Mouse (Mus musculus) MEL (cell line): Measurements from ENCODE around the gene Jmjd7. TPM values are rescaled to one million over a fixed set of nuclear protein-coding genes. Genes with fewer than 3 reads are reported as not detected.

Experiments
- DNase-seq: peaks from one replicate; pipeline ENCODE4 v3.0.0; 2011; ENCODE audit warnings: low read depth, low spot score
- H3K27ac ChIP-seq: 2 replicates; pipeline ENCODE4 v1.5.1; 2012; ENCODE audit warnings: low read depth, mild to moderate bottlenecking, control low read depth, low read length, moderate library complexity; ENCODE audit not compliant: control insufficient read depth
- H3K27me3 ChIP-seq, 2 experiments: fragments of 150-350 bp in 1 of 2; sonication (generic) in 1 of 2; 2 replicates each; pipeline ENCODE4 v1.6.1; 2012; ENCODE audit warnings: low read length in 2 of 2, mild to moderate bottlenecking in 2 of 2, improper control_type of control experiment in 1 of 2, moderate library complexity in 1 of 2; ENCODE audit not compliant: insufficient read depth in 2 of 2, control insufficient read depth in 1 of 2
- H3K36me3 ChIP-seq, 2 experiments: 2 replicates each; pipeline ENCODE4 v1.6.1; 2012 to 2014; ENCODE audit warnings: low read length in 2 of 2, improper control_type of control experiment in 1 of 2, inconsistent platforms in 1 of 2, mild to moderate bottlenecking in 1 of 2; ENCODE audit not compliant: insufficient read depth in 2 of 2, control insufficient read depth in 1 of 2
- H3K4me1 ChIP-seq, 2 experiments: fragments of 150-350 bp in 1 of 2; sonication (generic) in 1 of 2; 2 replicates each; pipeline ENCODE4 v1.6.1; 2012; ENCODE audit warnings: low read length in 2 of 2, improper control_type of control experiment in 1 of 2, mild to moderate bottlenecking in 1 of 2; ENCODE audit not compliant: insufficient read depth in 2 of 2, control insufficient read depth in 1 of 2
- H3K4me3 ChIP-seq, 2 experiments: fragments of 150-350 bp in 1 of 2; sonication (generic) in 1 of 2; 2 replicates each; pipeline ENCODE4 v1.5.1; 2012; ENCODE audit warnings: low read depth in 2 of 2, low read length in 2 of 2, mild to moderate bottlenecking in 2 of 2, moderate library complexity in 2 of 2, control low read depth in 1 of 2, improper control_type of control experiment in 1 of 2; ENCODE audit not compliant: control insufficient read depth in 1 of 2, insufficient read depth in 1 of 2
- H3K79me2 ChIP-seq: 2 replicates; pipeline ENCODE4 v1.6.1; 2012; ENCODE audit warnings: mild to moderate bottlenecking, low read length, moderate library complexity; ENCODE audit not compliant: control insufficient read depth, poor library complexity, insufficient read depth
- H3K9ac ChIP-seq: 2 replicates; pipeline ENCODE4 v1.6.1; 2012; ENCODE audit warnings: low read depth, mild to moderate bottlenecking, control low read depth, low read length, moderate library complexity; ENCODE audit not compliant: control insufficient read depth, poor library complexity, severe bottlenecking
- H3K9me3 ChIP-seq: fragments of 150-350 bp; sonication (generic); replicated peaks from 2 replicates; pipeline ENCODE4 v1.6.1; 2012; ENCODE audit warnings: mild to moderate bottlenecking, low read length, improper control_type of control experiment, moderate library complexity; ENCODE audit not compliant: insufficient read depth
- BHLHE40 ChIP-seq: IDR thresholded peaks from 2 replicates; pipeline ENCODE4 v1.6.1; 2012; ENCODE audit warnings: low read depth, mild to moderate bottlenecking, inconsistent platforms, low read length, improper control_type of control experiment, borderline replicate concordance
- CHD1 ChIP-seq: IDR thresholded peaks from 2 replicates; pipeline ENCODE4 v1.6.1; 2012; ENCODE audit warnings: low read depth, mild to moderate bottlenecking, inconsistent platforms, low read length, improper control_type of control experiment
- CHD2 ChIP-seq: IDR thresholded peaks from 2 replicates; pipeline ENCODE4 v1.6.1; 2011; ENCODE audit warnings: low read length, improper control_type of control experiment
- CTCF ChIP-seq, 3 experiments: IDR thresholded peaks in 2 of 3; conservative IDR thresholded peaks in 1 of 3; 2 replicates each; pipeline ENCODE4 v1.5.1; 2011 to 2012; ENCODE audit warnings: low read length in 3 of 3, low read depth in 2 of 3, mild to moderate bottlenecking in 2 of 3, improper control_type of control experiment in 1 of 3, inconsistent platforms in 1 of 3, mixed read lengths in 1 of 3, moderate library complexity in 1 of 3; ENCODE audit not compliant: control insufficient read depth in 1 of 3, insufficient read depth in 1 of 3, poor library complexity in 1 of 3, severe bottlenecking in 1 of 3
- E2F4 ChIP-seq: IDR thresholded peaks from 2 replicates; pipeline ENCODE4 v1.6.1; 2011; ENCODE audit warnings: low read depth, low read length, improper control_type of control experiment, borderline replicate concordance
- ELF1 ChIP-seq: IDR thresholded peaks from 2 replicates; pipeline ENCODE4 v1.6.1; 2014; ENCODE audit warnings: low read depth, mild to moderate bottlenecking, inconsistent platforms, low read length, improper control_type of control experiment, moderate library complexity
- EP300 ChIP-seq, 2 experiments: IDR thresholded peaks; 2 replicates each; pipeline ENCODE4 v1.6.1; 2011; ENCODE audit warnings: improper control_type of control experiment in 2 of 2, low read length in 2 of 2, low read depth in 1 of 2, mild to moderate bottlenecking in 1 of 2
- ETS1 ChIP-seq: IDR thresholded peaks from 2 replicates; pipeline ENCODE4 v1.6.1; 2012; ENCODE audit warnings: low read depth, mild to moderate bottlenecking, inconsistent platforms, low read length, improper control_type of control experiment, moderate library complexity
- GABPA ChIP-seq: IDR thresholded peaks from 2 replicates; pipeline ENCODE4 v1.6.1; 2012; ENCODE audit warnings: low read depth, mild to moderate bottlenecking, inconsistent platforms, low read length, improper control_type of control experiment, moderate library complexity
- GATA1 ChIP-seq: IDR thresholded peaks from 2 replicates; pipeline ENCODE4 v1.6.1; 2011; ENCODE audit warnings: low read depth, low read length, improper control_type of control experiment
- MAFK ChIP-seq: IDR thresholded peaks from 2 replicates; pipeline ENCODE4 v1.6.1; 2011; ENCODE audit warnings: low read depth, mild to moderate bottlenecking, low read length, improper control_type of control experiment, borderline replicate concordance
- MAX ChIP-seq: IDR thresholded peaks from 2 replicates; pipeline ENCODE4 v1.6.1; 2011; ENCODE audit warnings: low read length, improper control_type of control experiment
- MAZ ChIP-seq: IDR thresholded peaks from 2 replicates; pipeline ENCODE4 v1.6.1; 2012; ENCODE audit warnings: low read depth, mild to moderate bottlenecking, inconsistent platforms, low read length, improper control_type of control experiment
- MEF2A ChIP-seq: IDR thresholded peaks from 2 replicates; pipeline ENCODE4 v1.6.1; 2014; ENCODE audit warnings: low read depth, mild to moderate bottlenecking, inconsistent platforms, low read length, improper control_type of control experiment; ENCODE audit not compliant: poor library complexity, insufficient replicate concordance, severe bottlenecking; ENCODE audit errors: extremely low read depth
- NELFE ChIP-seq: IDR thresholded peaks from 2 replicates; pipeline ENCODE4 v1.6.1; 2011; ENCODE audit warnings: low read depth, low read length, improper control_type of control experiment
- NRF1 ChIP-seq: IDR thresholded peaks from 2 replicates; pipeline ENCODE4 v1.6.1; 2014; ENCODE audit warnings: low read depth, mild to moderate bottlenecking, inconsistent platforms, low read length, improper control_type of control experiment, moderate library complexity; ENCODE audit not compliant: poor library complexity, insufficient read depth, severe bottlenecking
- POLR2A ChIP-seq, 2 experiments: IDR thresholded peaks; 2 replicates each; pipeline ENCODE4 v1.6.1; 2011 to 2012; ENCODE audit warnings: low read length in 2 of 2, mild to moderate bottlenecking in 2 of 2, control low read depth in 1 of 2, improper control_type of control experiment in 1 of 2, low read depth in 1 of 2, moderate library complexity in 1 of 2; ENCODE audit not compliant: control insufficient read depth in 1 of 2, insufficient read depth in 1 of 2, poor library complexity in 1 of 2
- POLR2AphosphoS2 ChIP-seq: IDR thresholded peaks from 2 replicates; pipeline ENCODE4 v1.6.1; 2011; ENCODE audit warnings: low read length, improper control_type of control experiment
- RAD21 ChIP-seq: IDR thresholded peaks from 2 replicates; pipeline ENCODE4 v1.6.1; 2011; ENCODE audit warnings: mild to moderate bottlenecking, low read depth, low read length, improper control_type of control experiment
- RCOR1 ChIP-seq: IDR thresholded peaks from 2 replicates; pipeline ENCODE4 v1.6.1; 2012; ENCODE audit warnings: low read depth, mild to moderate bottlenecking, inconsistent platforms, low read length, improper control_type of control experiment
- SIN3A ChIP-seq: IDR thresholded peaks from 2 replicates; pipeline ENCODE4 v1.6.1; 2012; ENCODE audit warnings: low read length, improper control_type of control experiment, inconsistent platforms
- SMC3 ChIP-seq: IDR thresholded peaks from 2 replicates; pipeline ENCODE4 v1.6.1; 2011; ENCODE audit warnings: low read depth, low read length, improper control_type of control experiment
- TAL1 ChIP-seq: IDR thresholded peaks from 2 replicates; pipeline ENCODE4 v1.6.1; 2012; ENCODE audit warnings: mild to moderate bottlenecking, inconsistent platforms, low read length, moderate library complexity, mixed read lengths
- TBP ChIP-seq: IDR thresholded peaks from 2 replicates; pipeline ENCODE4 v1.8.0; 2011; ENCODE audit warnings: low read depth, low read length, improper control_type of control experiment
- TCF12 ChIP-seq: IDR thresholded peaks from 2 replicates; pipeline ENCODE4 v1.6.1; 2014; ENCODE audit warnings: low read depth, mild to moderate bottlenecking, inconsistent platforms, low read length, improper control_type of control experiment, moderate library complexity
- ZKSCAN1 ChIP-seq: IDR thresholded peaks from 2 replicates; pipeline ENCODE4 v1.6.1; 2012; ENCODE audit warnings: low read depth, mild to moderate bottlenecking, inconsistent platforms, low read length, improper control_type of control experiment, moderate library complexity
- ZNF384 ChIP-seq: IDR thresholded peaks from 2 replicates; pipeline ENCODE4 v1.6.1; 2012; ENCODE audit warnings: low read depth, mild to moderate bottlenecking, inconsistent platforms, low read length, improper control_type of control experiment
- polyA plus RNA-seq, 2 experiments: library from polyadenylated mRNA; stranded (reverse) in 1 of 2; unstranded in 1 of 2; fragments of >175 nt in 1 of 2; fragments of >200 nt in 1 of 2; gene quantifications; 2 replicates each; pipeline versions ENCODE4 v1.2.1 to v1.2.4; 2012; ENCODE audit warnings: low replicate concordance in 2 of 2, low read depth in 1 of 2; ENCODE audit not compliant: insufficient read length in 2 of 2, insufficient read depth in 1 of 2, missing spikeins in 1 of 2
- total RNA-seq: library from RNA; depleted of rRNA; stranded (reverse); fragments of 300-350 nt; gene quantifications from 2 replicates; pipeline ENCODE4 v1.2.3, GENCODE M21; 2012

Gene Jmjd7
- total and polyA plus RNA-seq, 3 experiments, result 4.2 to 12.0 TPM; not detected in 1

GRCm38 (mm10) chr2:120013831-120014486, 13.3 kb upstream of the Jmjd7 start:
- H3K36me3 ChIP-seq, result peaks cover 0 to 32% of the 10 kb centered on the region in 2 experiments; a peak in 2 of 4 replicates
- H3K27ac ChIP-seq, result no peak overlapping the region
- no peaks in the 10 kb centered on the region for H3K9me3 ChIP-seq
- no peaks in the 10 kb centered on the region for H3K79me2 ChIP-seq
- H3K4me1 ChIP-seq, result peaks cover 13 to 29% of the 10 kb centered on the region in 2 experiments
- no peak for TF ChIP-seq SMC3
- TF ChIP-seq MAZ, result no peak
- TF ChIP-seq TAL1, result no peak
- peak; percentile 42 to 63; a peak in 2 of 4 replicates for TF ChIP-seq EP300 (IDR thresholded peaks at IDR 0.05; ENCODE audit: low read depth in 1 of 2, low read length in 2 of 2)
- TF ChIP-seq TBP, result no peak
- 0 out of 2 replicates have a peak, but pooled peaks have one; percentile 53 for TF ChIP-seq RCOR1
- no peak for TF ChIP-seq CHD2
- no peak for TF ChIP-seq POLR2AphosphoS2
- TF ChIP-seq ETS1, result no peak
- TF ChIP-seq NRF1, result no peak
- TF ChIP-seq SIN3A, result 0 out of 2 replicates have a peak, but pooled peaks have one; percentile 33
- no peak for TF ChIP-seq E2F4
- no peak for TF ChIP-seq ZKSCAN1
- peak; percentile 55; the same call in 1 of the 2 replicates for TF ChIP-seq GATA1
- TF ChIP-seq TCF12, result no peak
- no peak for TF ChIP-seq POLR2A (IDR thresholded peaks at IDR 0.05; ENCODE audit: control insufficient read depth in 1 of 2, insufficient read depth in 1 of 2, low read depth in 1 of 2, low read length in 2 of 2, poor library complexity in 1 of 2)
- no peak for TF ChIP-seq GABPA
- TF ChIP-seq RAD21, result no peak
- no peak for TF ChIP-seq CHD1
- TF ChIP-seq MEF2A, result no peak
- no peak overlapping the region for H3K9ac ChIP-seq
- H3K27me3 ChIP-seq, result no peaks in the 10 kb centered on the region
- peak; percentile 59 for DNase-seq
- H3K4me3 ChIP-seq, result no peak overlapping the region

- Histone ChIP-seq H3K36me3 (peaks cover 0 to 32% of the 10 kb centered on the region in 2 experiments; a peak in 2 of 4 replicates), H3K9ac (peak overlapping the region; percentile 30; the same call in 1 of the 2 replicates)
- no peak for TF ChIP-seq NELFE
- TF ChIP-seq GATA1, result peak; percentile 83
- TF ChIP-seq TCF12, result peak; percentile 55; the same call in 1 of the 2 replicates
- TF ChIP-seq ETS1, result no peak
- peak; percentile 68 for TF ChIP-seq ZNF384
- TF ChIP-seq RAD21, result no peak
- no peak for TF ChIP-seq MAX
- TF ChIP-seq CTCF (IDR thresholded peaks at IDR 0.05 in 2 of 3, conservative IDR thresholded peaks at IDR 0.05 in 1 of 3; ENCODE audit: control insufficient read depth in 1 of 3, insufficient read depth in 1 of 3, low read depth in 2 of 3, low read length in 3 of 3, poor library complexity in 1 of 3, severe bottlenecking in 1 of 3), result no peak
- 0 out of 2 replicates have a peak, but pooled peaks have one; percentile 25 for TF ChIP-seq SIN3A
- 0 out of 2 replicates have a peak, but pooled peaks have one; percentile 5 for TF ChIP-seq TAL1
- TF ChIP-seq ELF1, result no peak
- no peak for TF ChIP-seq BHLHE40
- TF ChIP-seq MAFK, result no peak
- TF ChIP-seq EP300 (IDR thresholded peaks at IDR 0.05; ENCODE audit: low read depth in 1 of 2, low read length in 2 of 2), result peak; percentile 58 to 62; a peak in 2 of 4 replicates
- TF ChIP-seq, all 39 proteins: peak for 6
- Histone ChIP-seq H3K27me3 (no peaks in the 10 kb centered on the region), H3K79me2 (no peaks in the 10 kb centered on the region), H3K27ac (peak overlapping the region; percentile 56), H3K9me3 (no peaks in the 10 kb centered on the region), H3K4me3 (no peak overlapping the region), H3K4me1 (peaks cover 13 to 29% of the 10 kb centered on the region in 2 experiments)
- DNase-seq, result peak; percentile 61
Observed at GRCm38 (mm10) chr2:120015882-120016281, 11.4 kb upstream of the Jmjd7 start.
